Mouse (Mus musculus): ENCODE measurements around the gene Sntg2. TPM values are rescaled to one million over a fixed set of nuclear protein-coding genes. Genes with fewer than 3 reads are reported as not detected.

Sntg2 gene
- total and polyA plus RNA-seq, 3 experiments, result not detected

GRCm38 (mm10) chr12:30415981-30416380, 42.8 kb upstream of the Sntg2 start:
- no peak overlapping the region for H3K4me2 ChIP-seq (ENCODE audit: insufficient read depth, low read depth, poor library complexity, severe bottlenecking)
- H3K27ac ChIP-seq (ENCODE audit: insufficient read depth, low read depth), result no peak overlapping the region
- in situ Hi-C loops (cut with MboI; ENCODE audit: low pct_ligation_motif_present, low pct_unique_long_range_greater_than_20kb, low sequenced_read_pairs), result no loop called here
- H3K9me3 ChIP-seq (replicated peaks; ENCODE audit: low read length), result no peaks in the 10 kb centered on the region
- no peak overlapping the region for H3K9ac ChIP-seq (ENCODE audit: insufficient read depth, low read depth)
- no peaks in the 10 kb centered on the region for H3K79me2 ChIP-seq (replicated peaks; ENCODE audit: control insufficient read depth, extremely low read depth, insufficient read depth, poor library complexity, severe bottlenecking)
- H3K27me3 ChIP-seq (replicated peaks), result no peaks in the 10 kb centered on the region
- DNase-seq (ENCODE audit: extremely low read depth), result no peak
- H3K4me3 ChIP-seq (replicated peaks in 1 of 3; ENCODE audit: low read depth in 2 of 3, low read length in 2 of 3, poor library complexity in 1 of 3), result no peak overlapping the region
- H3K4me1 ChIP-seq (ENCODE audit: control insufficient read depth in 1 of 2, insufficient read depth in 2 of 2), result peaks cover 0 to 32% of the 10 kb centered on the region in 2 experiments; a peak in 2 of 4 replicates
- dilution Hi-C loops (cut with MboI; ENCODE audit: extremely low pct_ligation_motif_present, extremely low pct_unique_long_range_greater_than_20kb, low sequenced_read_pairs), result no loop called here
- H3K36me3 ChIP-seq (replicated peaks in 1 of 2; ENCODE audit: control insufficient read depth in 1 of 2, insufficient read depth in 1 of 2, low read length in 1 of 2), result no peaks in the 10 kb centered on the region
- TF ChIP-seq ZNF384 (IDR thresholded peaks at IDR 0.05; ENCODE audit: low read depth, low read length) (no peak), TCF12 (IDR thresholded peaks at IDR 0.05; ENCODE audit: low read depth, low read length) (no peak), MAX (IDR thresholded peaks at IDR 0.05; ENCODE audit: low read length) (no peak), ZMIZ1 (IDR thresholded peaks at IDR 0.05; ENCODE audit: low read depth, low read length) (no peak)

GRCm38 (mm10) chr12:30402651-30403050, 29.5 kb upstream of the Sntg2 start:
- dilution Hi-C loops (cut with MboI; ENCODE audit: extremely low pct_ligation_motif_present, extremely low pct_unique_long_range_greater_than_20kb, low sequenced_read_pairs), result no loop called here
- no peak for DNase-seq (ENCODE audit: extremely low read depth)

GRCm38 (mm10) chr12:30400531-30400930, 27.4 kb upstream of the Sntg2 start:
- Histone ChIP-seq H3K9me3 (replicated peaks; ENCODE audit: low read length) (no peaks in the 10 kb centered on the region), H3K4me2 (ENCODE audit: insufficient read depth, low read depth, poor library complexity, severe bottlenecking) (no peak overlapping the region), H3K9ac (ENCODE audit: insufficient read depth, low read depth) (no peak overlapping the region), H3K4me1 (ENCODE audit: control insufficient read depth in 1 of 2, insufficient read depth in 2 of 2) (no peaks in the 10 kb centered on the region), H3K79me2 (replicated peaks; ENCODE audit: control insufficient read depth, extremely low read depth, insufficient read depth, poor library complexity, severe bottlenecking) (no peaks in the 10 kb centered on the region), H3K4me3 (replicated peaks in 1 of 3; ENCODE audit: low read depth in 2 of 3, low read length in 2 of 3, poor library complexity in 1 of 3) (no peak overlapping the region), H3K27me3 (replicated peaks) (no peaks in the 10 kb centered on the region), H3K36me3 (replicated peaks in 1 of 2; ENCODE audit: control insufficient read depth in 1 of 2, insufficient read depth in 1 of 2, low read length in 1 of 2) (no peaks in the 10 kb centered on the region), H3K27ac (ENCODE audit: insufficient read depth, low read depth) (no peak overlapping the region)
- no peak for DNase-seq (ENCODE audit: extremely low read depth)
- TF ChIP-seq KAT2A (IDR thresholded peaks at IDR 0.05; ENCODE audit: insufficient replicate concordance, low read length), result no peak
- TF ChIP-seq EP300 (IDR thresholded peaks at IDR 0.05; ENCODE audit: low read length), result no peak
- TF ChIP-seq ZC3H11A (IDR thresholded peaks at IDR 0.05; ENCODE audit: low read depth, low read length), result no peak
- no peak for TF ChIP-seq JUN (IDR thresholded peaks at IDR 0.05; ENCODE audit: insufficient read depth, low read depth, low read length)
- TF ChIP-seq MYC (IDR thresholded peaks at IDR 0.05; ENCODE audit: low read depth, low read length), result no peak
- TF ChIP-seq SMC3 (IDR thresholded peaks at IDR 0.05; ENCODE audit: low read depth, low read length), result no peak
- no peak for TF ChIP-seq PAX5 (IDR thresholded peaks at IDR 0.05; ENCODE audit: low read length)
- TF ChIP-seq MAZ (IDR thresholded peaks at IDR 0.05; ENCODE audit: low read depth, low read length), result no peak
- TF ChIP-seq MAX (IDR thresholded peaks at IDR 0.05; ENCODE audit: low read length), result no peak
- TF ChIP-seq RAD21 (IDR thresholded peaks at IDR 0.05; ENCODE audit: low read depth, low read length), result no peak
- TF ChIP-seq SIN3A (IDR thresholded peaks at IDR 0.05; ENCODE audit: low read length), result no peak
- no peak for TF ChIP-seq E2F4 (IDR thresholded peaks at IDR 0.05; ENCODE audit: insufficient replicate concordance, low read depth, low read length)
- no peak for TF ChIP-seq IRF4 (IDR thresholded peaks at IDR 0.05; ENCODE audit: low read depth, low read length)
- TF ChIP-seq NRF1 (IDR thresholded peaks at IDR 0.05; ENCODE audit: low read depth, low read length), result no peak
- no peak for TF ChIP-seq BHLHE40 (IDR thresholded peaks at IDR 0.05; ENCODE audit: low read depth, low read length)
- no peak for TF ChIP-seq HCFC1 (IDR thresholded peaks at IDR 0.05; ENCODE audit: low read depth, low read length)
- no peak for TF ChIP-seq POLR2AphosphoS2 (IDR thresholded peaks at IDR 0.05; ENCODE audit: low read depth, low read length)
- no peak for TF ChIP-seq USF2 (conservative IDR thresholded peaks at IDR 0.05; ENCODE audit: low read depth, low read length)
- no peak for TF ChIP-seq CTCF (conservative IDR thresholded peaks at IDR 0.05 in 1 of 2, IDR thresholded peaks at IDR 0.05 in 1 of 2; ENCODE audit: low read depth in 2 of 2, low read length in 2 of 2)
- dilution Hi-C loops (cut with MboI; ENCODE audit: extremely low pct_ligation_motif_present, extremely low pct_unique_long_range_greater_than_20kb, low sequenced_read_pairs) (no loop called here), in situ Hi-C loops (cut with MboI; ENCODE audit: low pct_ligation_motif_present, low pct_unique_long_range_greater_than_20kb, low sequenced_read_pairs) (no loop called here)

More at GRCm38 (mm10) chr12:30402651-30403050, 29.5 kb upstream of the Sntg2 start:
- Histone ChIP-seq H3K4me2 (ENCODE audit: insufficient read depth, low read depth, poor library complexity, severe bottlenecking) (no peak overlapping the region), H3K4me1 (ENCODE audit: control insufficient read depth in 1 of 2, insufficient read depth in 2 of 2) (no peaks in the 10 kb centered on the region), H3K9me3 (replicated peaks; ENCODE audit: low read length) (no peaks in the 10 kb centered on the region), H3K79me2 (replicated peaks; ENCODE audit: control insufficient read depth, extremely low read depth, insufficient read depth, poor library complexity, severe bottlenecking) (no peaks in the 10 kb centered on the region), H3K27me3 (replicated peaks) (no peaks in the 10 kb centered on the region), H3K27ac (ENCODE audit: insufficient read depth, low read depth) (no peak overlapping the region), H3K4me3 (replicated peaks in 1 of 3; ENCODE audit: low read depth in 2 of 3, low read length in 2 of 3, poor library complexity in 1 of 3) (no peak overlapping the region), H3K9ac (ENCODE audit: insufficient read depth, low read depth) (no peak overlapping the region), H3K36me3 (replicated peaks in 1 of 2; ENCODE audit: control insufficient read depth in 1 of 2, insufficient read depth in 1 of 2, low read length in 1 of 2) (no peaks in the 10 kb centered on the region)
- in situ Hi-C loops (cut with MboI; ENCODE audit: low pct_ligation_motif_present, low pct_unique_long_range_greater_than_20kb, low sequenced_read_pairs), result no loop called here
- TF ChIP-seq JUN (IDR thresholded peaks at IDR 0.05; ENCODE audit: insufficient read depth, low read depth, low read length), result no peak
- TF ChIP-seq IRF4 (IDR thresholded peaks at IDR 0.05; ENCODE audit: low read depth, low read length), result no peak
- no peak for TF ChIP-seq JUND (conservative IDR thresholded peaks at IDR 0.05; ENCODE audit: low read depth, low read length)
- TF ChIP-seq ZNF384 (IDR thresholded peaks at IDR 0.05; ENCODE audit: low read depth, low read length), result no peak
- TF ChIP-seq SMC3 (IDR thresholded peaks at IDR 0.05; ENCODE audit: low read depth, low read length), result no peak
- no peak for TF ChIP-seq CHD1 (IDR thresholded peaks at IDR 0.05; ENCODE audit: low read depth, low read length)
- no peak for TF ChIP-seq ELF1 (IDR thresholded peaks at IDR 0.05; ENCODE audit: low read depth, low read length)
- no peak for TF ChIP-seq TBP (conservative IDR thresholded peaks at IDR 0.05; ENCODE audit: low read depth, low read length)
- TF ChIP-seq USF2 (conservative IDR thresholded peaks at IDR 0.05; ENCODE audit: low read depth, low read length), result no peak
- TF ChIP-seq CHD2 (IDR thresholded peaks at IDR 0.05; ENCODE audit: low read length), result no peak
- no peak for TF ChIP-seq USF1 (IDR thresholded peaks at IDR 0.05; ENCODE audit: low read depth, low read length)
- TF ChIP-seq RCOR1 (conservative IDR thresholded peaks at IDR 0.05; ENCODE audit: low read depth, low read length), result no peak
- no peak for TF ChIP-seq BHLHE40 (IDR thresholded peaks at IDR 0.05; ENCODE audit: low read depth, low read length)
- no peak for TF ChIP-seq MXI1 (IDR thresholded peaks at IDR 0.05; ENCODE audit: low read depth, low read length)

Data from CH12.LX (cell line).